Mouse (Mus musculus): ENCODE results near the gene Kcnh1. TPM values are rescaled to one million over a fixed set of nuclear protein-coding genes. Genes with fewer than 3 reads are reported as not detected.

Kcnh1 gene
- polyA plus RNA-seq, 1 experiment = 0.25 TPM

DNA sequence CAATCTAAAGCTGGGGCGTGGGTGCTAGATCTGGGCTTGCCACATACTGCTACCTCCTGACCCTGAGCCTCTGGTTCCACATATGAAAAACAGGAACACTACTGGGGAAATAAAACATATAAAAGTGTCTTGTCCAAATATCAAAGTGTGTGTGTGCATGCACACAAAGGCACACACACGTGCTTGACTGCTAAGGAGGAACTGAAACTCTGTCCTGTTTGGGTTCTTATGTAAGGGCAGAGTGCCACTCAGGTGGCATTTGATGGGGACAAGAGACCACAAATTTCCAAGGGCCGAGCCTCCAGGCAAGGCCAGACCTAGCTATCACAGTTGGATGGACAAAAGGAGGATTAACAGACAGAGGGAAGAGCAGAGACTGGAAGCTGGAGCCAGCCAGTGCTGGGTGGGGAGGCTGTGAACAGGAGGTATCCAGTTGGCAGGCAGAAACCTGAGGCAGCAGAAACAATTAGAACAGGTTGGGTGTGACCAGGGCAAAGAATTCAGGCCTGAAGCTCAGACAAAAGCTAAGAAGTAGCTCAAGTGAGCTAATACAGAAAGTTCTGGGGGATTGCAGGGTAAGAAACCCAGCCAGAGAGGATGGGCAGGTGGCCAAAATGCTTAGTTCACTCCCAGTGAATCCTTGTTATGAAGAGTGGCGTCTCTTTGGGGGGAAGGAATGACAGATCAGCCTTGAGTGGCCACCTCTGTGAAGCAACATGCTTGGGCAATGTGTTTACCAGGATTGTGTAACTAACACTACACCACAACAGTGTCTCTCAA lies 259.2 kb downstream of the Kcnh1 start:
- DNase-seq (ENCODE audit: low read depth, low spot score) = no peak
- WGBS = 53% methylated on average over 4 of the region's 4 CpGs

DNA sequence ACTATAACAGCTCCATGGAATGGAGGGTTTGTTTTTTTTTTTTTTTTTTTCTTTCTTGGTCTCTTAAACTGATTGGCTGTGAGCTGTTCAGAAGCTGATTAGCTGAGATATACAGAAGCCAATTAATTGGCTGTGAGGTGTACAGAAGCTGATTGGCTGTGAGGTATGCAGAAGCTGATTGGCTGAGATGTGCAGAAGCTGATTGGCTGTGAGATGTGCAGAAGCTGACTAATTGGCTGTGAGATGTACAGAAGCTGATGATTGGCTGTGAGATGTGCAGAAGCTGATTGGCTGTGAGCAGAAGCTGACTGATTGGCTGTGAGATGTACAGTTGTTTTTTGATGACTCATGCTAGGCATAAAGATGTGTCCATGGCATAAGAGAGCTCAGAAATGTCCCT lies 259.9 kb downstream of the Kcnh1 start:
- no peak for DNase-seq (ENCODE audit: low read depth, low spot score)

DNA sequence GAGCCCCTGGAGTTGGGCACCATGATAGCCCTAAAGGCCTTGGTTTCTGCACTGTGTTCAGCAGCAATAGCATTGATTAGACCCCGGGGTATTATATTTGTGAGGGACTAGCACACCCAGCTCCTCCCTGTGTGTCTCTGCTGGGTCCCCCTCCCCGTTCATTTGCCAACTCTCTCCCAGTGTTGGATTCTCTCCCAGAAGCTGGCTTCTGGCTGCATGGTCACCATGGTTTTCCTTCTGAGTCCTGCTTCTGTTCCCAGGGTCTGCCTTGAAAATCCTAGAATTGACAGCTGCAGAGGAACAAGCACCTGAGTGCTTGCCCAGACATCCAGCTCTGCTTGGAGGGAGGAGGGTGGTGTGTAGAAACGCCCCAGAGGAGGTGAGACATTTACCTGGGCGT lies 261.1 kb downstream of the Kcnh1 start:
- 72% methylated on average over 4 of the region's 4 CpGs for WGBS
- no peak for DNase-seq (ENCODE audit: low read depth, low spot score)

DNA sequence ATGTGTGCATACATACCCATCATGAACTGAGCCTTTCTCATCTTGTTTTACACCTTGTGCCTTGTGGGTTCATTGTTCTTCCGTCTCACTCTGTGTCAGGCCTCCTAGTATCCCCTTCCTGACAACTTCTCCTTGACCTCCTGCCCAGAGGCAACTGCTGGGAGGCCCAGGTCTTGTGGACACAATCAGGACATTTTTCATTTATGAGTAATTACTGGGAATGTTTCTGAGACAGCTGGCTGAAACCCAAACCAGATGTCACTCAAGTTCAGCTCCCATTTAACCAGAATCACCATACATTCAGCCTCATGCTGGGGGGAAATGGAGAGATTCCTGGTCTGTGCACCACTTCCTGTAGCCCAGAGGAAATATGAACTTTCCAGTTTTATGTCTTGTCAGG lies 263.9 kb downstream of the Kcnh1 start:
- WGBS = 70% methylated on average over 1 of the region's 1 CpGs
- DNase-seq (ENCODE audit: low read depth, low spot score) = no peak

DNA sequence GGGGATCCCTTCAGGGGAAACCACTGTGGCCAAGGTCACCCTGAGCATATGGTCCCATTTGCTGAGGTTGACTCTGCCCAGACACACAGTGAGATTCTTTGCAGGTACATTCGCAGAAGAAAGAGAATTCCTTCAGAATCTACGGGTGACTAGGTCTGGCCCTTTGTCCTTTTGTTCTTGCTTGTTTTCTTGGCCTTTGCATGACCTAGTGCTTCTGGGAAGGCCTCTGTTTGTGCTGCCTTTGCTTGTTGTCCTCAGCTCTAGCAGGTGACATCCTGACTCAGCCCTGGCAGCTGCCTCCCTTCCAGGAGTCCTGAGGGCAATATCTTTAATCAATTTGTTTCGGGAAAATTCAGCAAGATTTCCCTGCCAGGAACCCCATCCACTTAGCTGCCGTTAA lies 264.4 kb downstream of the Kcnh1 start:
- WGBS = 72% methylated on average over 4 of the region's 4 CpGs
- no peak for DNase-seq (ENCODE audit: low read depth, low spot score)

DNA sequence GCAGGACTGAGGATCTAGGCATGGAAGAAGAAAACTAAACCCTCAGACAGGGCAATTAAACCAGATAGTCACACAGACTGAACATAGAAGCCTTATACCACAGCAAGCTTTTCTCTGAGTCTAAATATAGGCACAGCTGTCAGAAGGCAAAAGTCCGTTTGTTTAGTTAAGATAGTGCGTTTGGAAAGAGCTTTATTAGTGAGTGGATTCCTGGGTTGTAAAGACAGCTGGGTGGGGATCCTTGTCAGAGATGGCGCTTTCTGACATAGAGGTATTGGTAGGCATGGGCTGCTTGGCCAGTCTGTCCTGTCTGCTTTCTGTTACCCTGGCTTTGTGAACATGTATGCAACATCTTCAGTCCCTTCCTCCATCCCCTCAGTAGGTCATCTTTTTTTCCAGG lies 266.5 kb downstream of the Kcnh1 start:
- 7% methylated on average over 3 of the region's 3 CpGs for WGBS
- DNase-seq (ENCODE audit: low read depth, low spot score) = no peak

DNA sequence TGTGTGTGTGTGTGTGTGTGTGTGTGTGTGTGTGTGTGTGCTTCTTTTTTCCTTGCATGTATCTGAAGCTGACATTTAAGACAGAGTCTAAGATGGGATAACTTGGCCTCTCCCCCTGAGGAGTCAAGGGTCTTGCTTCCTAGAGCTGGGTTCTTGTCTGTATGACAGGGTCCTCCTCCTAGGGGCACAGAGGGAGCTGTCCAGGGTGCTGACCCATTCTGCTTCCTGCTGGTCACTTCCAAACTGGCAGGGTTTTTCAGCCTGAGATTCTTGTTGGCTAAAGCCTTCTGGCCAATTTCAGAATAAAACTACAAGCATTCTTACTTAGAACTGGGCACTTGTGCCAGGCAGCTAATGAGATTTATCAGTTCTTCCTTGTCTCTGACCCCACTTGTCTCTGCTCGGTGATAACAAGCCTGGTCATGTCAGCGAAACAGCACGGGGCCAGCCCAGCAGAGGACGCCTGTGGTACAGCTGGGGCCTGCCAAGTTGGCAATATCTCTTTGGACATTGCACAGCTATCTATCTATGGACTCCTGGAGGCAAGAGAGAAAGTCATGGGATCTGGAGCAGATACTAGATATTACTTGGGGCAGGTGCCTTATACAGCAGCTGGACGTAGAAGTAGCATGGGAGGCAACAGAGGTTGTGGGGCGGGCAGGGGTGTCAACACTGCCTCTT lies 267.1 kb downstream of the Kcnh1 start:
- 81% methylated on average over 6 of the region's 6 CpGs for WGBS

DNA sequence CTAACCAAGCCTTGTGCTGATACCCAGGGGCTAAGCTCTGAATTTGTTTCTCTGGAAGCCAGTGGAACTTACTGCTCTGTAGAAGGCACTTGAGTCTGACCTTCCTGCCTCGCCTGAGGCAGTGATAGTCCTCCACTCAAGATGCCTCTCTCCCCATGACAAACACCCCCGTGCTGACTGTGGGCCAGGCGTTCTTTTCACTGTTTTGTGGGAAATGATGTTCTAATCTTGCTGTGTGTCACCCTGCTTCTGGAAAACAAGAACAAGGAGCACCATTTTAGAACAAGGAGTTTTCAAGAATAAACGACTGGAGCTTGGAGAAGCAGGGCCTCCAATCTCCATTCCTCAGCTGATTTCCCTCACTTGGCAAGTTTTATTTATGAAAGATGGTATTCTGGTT lies 273.2 kb downstream of the Kcnh1 start:
- no peak for DNase-seq (ENCODE audit: low read depth, low spot score)
- 67% methylated on average over 4 of the region's 4 CpGs for WGBS

More for the DNA sequence above, 267.1 kb downstream of the Kcnh1 start:
- DNase-seq (ENCODE audit: low read depth, low spot score) = no peak

DNA sequence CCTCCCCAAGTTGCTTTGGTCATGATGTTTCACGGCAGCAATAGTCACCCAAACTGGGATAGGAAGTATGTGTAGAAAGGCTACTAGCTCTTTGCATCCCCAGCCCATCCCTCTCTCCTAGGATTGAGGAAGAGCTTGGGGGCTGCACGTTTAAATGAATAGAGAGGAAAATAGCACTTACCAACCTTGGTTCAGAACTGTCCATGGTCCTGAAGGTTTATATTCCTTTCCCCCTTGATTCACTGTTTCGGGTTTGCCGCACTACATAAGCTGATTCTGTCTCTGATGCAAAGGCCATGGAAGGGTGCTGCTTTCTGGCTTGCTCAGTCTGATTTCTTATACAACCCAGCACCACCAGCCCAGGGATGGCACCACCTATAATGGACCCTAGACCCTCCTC lies 281.8 kb downstream of the Kcnh1 start:
- WGBS = 46% methylated on average over 4 of the region's 4 CpGs
- no peak for DNase-seq (ENCODE audit: low read depth, low spot score)

DNA sequence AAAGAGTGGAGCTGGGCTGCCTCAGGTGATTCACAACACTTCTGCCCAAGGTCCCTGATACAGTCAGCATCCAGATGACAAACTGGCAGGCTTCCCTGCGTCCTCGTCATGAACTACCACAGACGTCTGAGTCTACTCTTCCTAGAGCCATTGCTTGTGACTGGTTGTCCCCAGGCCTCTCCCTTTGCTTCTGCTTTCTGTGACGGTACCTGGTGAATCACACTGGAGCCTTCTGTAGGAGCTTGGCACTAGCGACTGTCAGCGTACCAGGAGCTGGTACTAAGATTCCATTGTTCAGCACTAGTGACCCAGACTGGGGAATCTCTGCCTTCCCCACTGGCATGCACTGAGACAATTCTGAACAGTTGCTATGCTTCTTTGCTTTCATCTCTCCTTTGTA lies 282.6 kb downstream of the Kcnh1 start:
- 86% methylated on average over 6 of the region's 6 CpGs for WGBS
- DNase-seq (ENCODE audit: low read depth, low spot score) = no peak

DNA sequence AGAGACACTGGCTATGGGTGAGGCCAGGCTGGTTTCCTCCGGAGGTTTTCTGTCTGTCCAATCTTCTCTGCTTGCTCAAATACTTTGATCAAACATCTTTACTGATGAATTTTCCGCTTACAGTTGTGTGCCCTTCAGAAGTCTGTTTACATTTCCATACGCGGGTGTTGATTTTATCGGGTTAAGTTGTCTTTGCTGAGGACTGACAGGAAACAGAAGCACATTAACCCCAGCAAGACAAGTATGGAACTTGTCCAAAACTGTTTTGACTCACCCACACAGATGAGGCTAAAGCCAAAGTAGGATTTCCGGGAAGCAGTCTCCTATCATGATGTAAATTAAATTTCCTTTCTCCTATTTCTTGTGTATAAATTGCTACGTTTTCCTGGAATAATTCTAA lies 286.1 kb downstream of the Kcnh1 start:
- WGBS = 15% methylated on average over 7 of the region's 7 CpGs
- no peak for DNase-seq (ENCODE audit: low read depth, low spot score)

DNA sequence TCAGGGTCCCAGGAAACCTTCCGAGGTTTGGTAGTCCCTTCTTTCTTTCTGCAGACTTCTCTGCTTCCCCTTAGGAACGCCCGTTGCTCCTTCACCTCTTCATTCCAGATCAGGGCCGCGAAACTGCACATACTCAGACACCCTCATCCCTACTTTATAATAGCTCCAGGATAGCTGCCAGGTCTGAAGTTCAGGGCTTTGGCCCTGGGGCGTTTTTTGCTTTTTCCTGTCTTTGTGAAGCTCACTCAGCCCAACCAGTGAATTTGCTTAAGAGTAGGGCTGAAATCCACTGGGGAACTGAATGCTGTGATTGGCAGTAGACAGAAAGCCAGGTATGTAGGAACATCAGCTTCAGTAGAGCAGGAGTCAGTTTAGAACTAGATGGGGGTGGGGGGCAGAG lies 287.0 kb downstream of the Kcnh1 start:
- no peak for DNase-seq (ENCODE audit: low read depth, low spot score)
- 32% methylated on average over 6 of the region's 6 CpGs for WGBS

DNA sequence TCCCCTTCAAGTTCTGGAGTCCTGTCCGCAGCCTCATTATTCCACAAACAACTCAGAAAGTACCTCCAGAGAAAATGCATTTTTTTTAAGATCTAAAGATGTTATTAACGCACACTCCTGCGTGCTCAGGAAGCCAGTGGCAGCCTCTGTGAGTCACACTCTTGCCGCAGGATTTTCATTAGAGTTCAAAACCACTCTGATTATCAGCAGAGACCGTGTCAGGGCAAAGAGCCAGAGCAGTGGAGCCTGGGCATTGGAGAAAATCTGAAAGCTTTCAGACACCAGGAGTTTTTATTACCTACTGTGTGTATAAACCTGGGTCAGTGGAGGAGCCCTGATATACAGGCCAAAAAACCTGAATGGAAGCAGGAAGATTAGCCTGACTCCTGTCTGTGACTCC lies 287.6 kb downstream of the Kcnh1 start:
- no peak for DNase-seq (ENCODE audit: low read depth, low spot score)
- WGBS = 65% methylated on average over 5 of the region's 5 CpGs

DNA sequence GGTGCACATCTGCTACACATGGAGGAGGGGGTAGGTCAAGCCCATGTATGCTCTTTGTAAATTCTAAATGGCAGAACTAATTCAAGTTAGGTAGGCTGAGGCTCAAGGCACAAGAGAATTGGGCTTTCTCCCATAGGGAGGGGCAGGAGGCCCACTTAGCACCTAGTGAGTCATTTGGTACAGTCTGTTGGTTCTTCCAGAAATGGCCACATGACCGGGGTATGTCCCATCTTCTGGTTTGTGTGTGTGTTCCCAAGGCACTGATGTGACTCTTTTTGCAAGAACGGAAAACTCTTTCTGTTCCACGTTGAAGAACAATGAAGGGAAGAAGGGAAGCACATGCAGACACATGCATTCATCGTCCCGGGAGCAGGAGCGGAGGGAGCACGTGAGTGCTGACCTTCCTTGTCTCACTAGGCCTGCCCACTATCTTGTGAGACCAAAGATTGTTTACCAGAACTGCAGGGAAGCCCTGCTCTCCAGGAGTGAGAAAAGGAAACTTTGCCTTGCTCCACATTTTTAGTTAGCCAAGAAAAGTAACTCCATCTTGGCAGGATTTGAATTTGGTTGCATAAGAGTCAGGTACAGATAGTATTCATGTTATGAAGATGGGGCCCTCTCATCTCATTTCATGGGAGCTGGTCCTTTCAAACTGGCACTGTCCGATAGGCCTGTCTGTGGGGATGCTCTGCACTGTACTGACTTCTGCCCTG lies 289.7 kb downstream of the Kcnh1 start:
- WGBS = 86% methylated on average over 8 of the region's 8 CpGs
- no peak for DNase-seq (ENCODE audit: low read depth, low spot score)

DNA sequence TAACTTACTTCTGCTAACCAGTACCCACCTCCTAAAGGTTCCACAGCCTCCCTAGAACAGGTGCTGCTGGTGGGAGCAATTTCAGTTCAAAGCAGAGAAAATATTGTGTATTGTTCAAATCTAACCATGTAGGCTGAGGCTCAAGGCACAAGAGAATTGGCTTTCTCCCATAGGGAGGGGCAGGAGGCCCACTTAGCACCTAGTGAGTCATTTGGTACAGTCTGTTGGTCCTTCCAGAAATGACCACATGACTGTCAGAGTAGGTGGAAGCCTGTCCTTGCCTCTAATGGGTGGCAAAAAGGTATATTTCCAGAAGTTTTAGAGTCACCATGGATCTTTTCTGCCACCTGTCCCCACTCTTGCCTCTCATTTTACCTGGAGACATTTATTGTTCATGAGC lies 290.9 kb downstream of the Kcnh1 start:
- no peak for DNase-seq (ENCODE audit: low read depth, low spot score)

DNA sequence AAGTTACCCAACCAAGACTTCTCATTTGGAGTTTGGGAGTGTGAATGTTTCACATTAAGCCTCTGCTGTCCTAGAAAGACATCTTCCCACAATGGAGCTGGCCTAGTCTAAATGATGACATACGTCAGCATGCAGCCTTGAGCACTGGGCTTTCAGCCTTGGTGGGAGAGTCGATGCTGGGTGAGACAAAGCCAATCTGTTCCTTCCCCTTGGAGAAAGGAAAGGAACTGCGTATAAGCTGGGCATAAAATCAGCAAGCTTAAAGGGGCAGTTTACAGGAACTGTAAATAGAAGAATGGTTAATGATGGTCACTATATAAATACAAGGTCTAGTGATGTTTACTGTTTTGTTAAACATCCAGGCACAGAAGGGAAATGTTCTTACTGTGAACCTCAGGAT lies 294.5 kb downstream of the Kcnh1 start:
- 58% methylated on average over 3 of the region's 3 CpGs for WGBS
- DNase-seq (ENCODE audit: low read depth, low spot score) = no peak

DNA sequence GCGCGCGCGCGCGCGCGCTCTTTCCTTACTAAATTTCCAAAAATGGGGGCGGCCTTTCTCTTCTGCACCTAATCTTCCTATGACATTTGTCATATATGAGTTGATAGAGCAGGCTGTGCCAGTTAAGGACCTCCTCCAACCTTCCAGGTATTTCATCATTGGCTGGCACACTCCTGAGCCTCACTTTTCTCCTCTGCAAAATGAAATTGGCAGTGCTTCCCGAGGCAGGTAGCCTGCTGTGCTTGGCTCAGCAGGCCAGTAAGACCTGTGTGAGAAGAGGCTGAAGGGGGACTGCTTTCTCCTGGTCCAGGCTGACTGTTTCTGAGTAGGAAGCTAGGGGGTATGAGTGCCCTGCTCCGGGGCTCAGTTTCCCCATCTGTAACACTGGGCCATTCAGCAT lies 297.0 kb downstream of the Kcnh1 start:
- no peak for DNase-seq (ENCODE audit: low read depth, low spot score)
- WGBS = 96% methylated on average over 11 of the region's 11 CpGs

DNA sequence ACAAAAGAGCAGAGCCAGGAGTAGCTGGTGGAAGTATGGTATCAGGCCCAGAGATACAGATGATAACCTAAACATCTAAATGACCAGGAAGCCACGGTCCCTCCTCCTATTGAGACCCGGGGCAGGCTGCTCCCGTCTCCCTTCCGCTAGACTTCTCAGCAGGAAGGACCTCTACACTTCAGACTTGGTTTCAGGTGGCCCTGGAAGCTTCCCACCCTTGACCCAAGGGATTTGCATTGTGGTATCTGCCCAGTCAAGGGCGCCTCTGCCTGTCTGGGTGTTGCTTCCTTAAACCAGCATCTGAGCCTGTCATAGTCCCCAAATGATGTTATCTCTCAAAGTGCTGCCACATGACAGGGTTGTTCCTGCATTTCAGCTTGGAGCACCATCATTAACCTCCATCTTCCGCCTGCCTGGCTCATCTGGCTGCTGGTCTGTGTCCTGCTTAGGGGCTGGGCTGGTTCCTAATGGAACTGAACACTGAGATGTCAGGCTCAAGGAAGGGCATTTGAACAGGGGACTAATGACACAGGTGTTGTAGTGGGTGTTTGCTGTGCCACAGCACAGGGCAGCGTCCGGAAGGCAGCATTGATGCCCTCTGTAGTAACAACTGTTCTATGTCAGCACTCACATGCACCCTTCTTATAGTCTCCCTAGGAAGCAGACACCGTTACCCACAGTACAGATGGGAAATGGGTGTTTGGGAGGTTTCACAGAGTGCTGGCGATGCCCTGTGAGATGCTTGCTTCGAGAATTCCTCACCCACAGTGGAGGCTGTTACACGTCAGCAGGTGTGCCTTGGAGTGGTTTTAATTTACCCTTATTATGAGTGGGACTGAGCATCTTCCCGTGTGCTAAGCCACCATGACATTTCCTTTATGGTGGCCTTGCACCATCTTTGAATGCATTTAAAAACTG lies 299.6 kb downstream of the Kcnh1 start:
- 75% methylated on average over 13 of the region's 13 CpGs for WGBS
- no peak for DNase-seq (ENCODE audit: low read depth, low spot score)

DNA sequence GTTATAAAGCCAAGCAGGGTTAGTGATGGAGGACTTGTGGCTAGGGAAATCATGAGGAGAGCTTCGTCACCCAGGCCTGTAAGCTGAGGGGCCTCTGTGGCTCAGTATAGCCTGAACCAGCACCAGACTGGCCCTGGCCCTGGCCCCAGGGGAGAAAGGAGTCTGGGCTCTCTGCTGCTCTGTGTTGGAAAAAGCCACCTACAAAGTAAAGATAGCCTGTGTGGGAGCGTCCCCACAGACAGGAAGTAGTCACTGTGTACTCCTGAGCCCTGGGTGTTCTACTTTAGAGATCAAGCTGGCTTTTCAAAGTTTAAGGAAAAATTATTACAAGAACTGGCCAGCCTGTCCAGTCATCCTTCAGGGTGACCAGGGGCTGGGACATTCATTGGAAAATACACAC lies 306.9 kb downstream of the Kcnh1 start:
- no peak for DNase-seq (ENCODE audit: low read depth, low spot score)
- 73% methylated on average over 2 of the region's 2 CpGs for WGBS

DNA sequence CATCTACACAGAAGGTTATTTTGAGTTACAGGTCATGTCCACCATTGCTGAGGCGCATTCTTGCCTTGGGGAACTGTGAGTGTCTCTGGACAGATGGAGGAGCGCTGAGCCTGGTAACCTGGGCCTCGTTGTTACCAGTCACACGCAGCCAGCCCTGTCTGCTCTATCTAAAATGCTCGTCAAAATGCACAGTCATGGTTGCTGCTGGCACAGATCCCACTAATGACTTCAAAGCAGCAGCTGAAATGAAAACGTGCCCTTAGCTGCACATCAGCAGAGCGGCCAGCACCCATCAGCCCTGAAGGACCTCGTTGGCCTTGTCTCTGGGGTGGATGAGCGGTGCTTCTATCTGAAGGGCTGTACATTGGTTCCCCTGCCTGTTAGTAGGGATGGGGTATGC lies 311.4 kb downstream of the Kcnh1 start:
- DNase-seq (ENCODE audit: low read depth, low spot score) = no peak
- WGBS = 57% methylated on average over 9 of the region's 9 CpGs
